Mouse (Mus musculus) G1E (cell line): Measurements from ENCODE around the gene Lhx4. TPM values are rescaled to one million over a fixed set of nuclear protein-coding genes. Genes with fewer than 3 reads are reported as not detected.

ENCODE experiments used
- ATAC-seq: 2 replicates; pipeline ENCODE4 v1.8.0; 2016; ENCODE audit warnings: mild to moderate bottlenecking; ENCODE audit not compliant: insufficient number of reproducible peaks, poor library complexity, low FRiP score, severe bottlenecking; ENCODE audit errors: extremely low read depth
- DNase-seq: peaks from one replicate; pipeline ENCODE4 v3.0.0; 2012; ENCODE audit warnings: low spot score
- H3K27me3 ChIP-seq: 2 replicates; pipeline ENCODE4 v1.6.1; 2012; ENCODE audit warnings: mild to moderate bottlenecking, low read length, inconsistent platforms; ENCODE audit not compliant: insufficient read depth
- H3K36me3 ChIP-seq: replicated peaks from 2 replicates; pipeline ENCODE3; 2012; ENCODE audit warnings: mild to moderate bottlenecking, inconsistent platforms
- H3K4me1 ChIP-seq: 2 replicates; pipeline ENCODE4 v1.6.1; 2012; ENCODE audit warnings: low read depth, low read length, inconsistent platforms, mixed read lengths; ENCODE audit not compliant: insufficient read depth
- H3K4me3 ChIP-seq: 2 replicates; pipeline ENCODE4 v1.5.1; 2012; ENCODE audit warnings: low read depth, mild to moderate bottlenecking, inconsistent platforms, low read length, moderate library complexity, mixed read lengths
- H3K9me3 ChIP-seq: replicated peaks from 2 replicates; pipeline ENCODE4 v1.6.1; 2012; ENCODE audit warnings: inconsistent platforms
- CTCF ChIP-seq: IDR thresholded peaks from 2 replicates; pipeline ENCODE4 v1.5.1; 2012; ENCODE audit warnings: low read depth, low read length, inconsistent platforms, mixed read lengths
- GATA1 ChIP-seq: IDR thresholded peaks from 2 replicates; pipeline ENCODE4 v1.6.1; 2012; ENCODE audit warnings: borderline replicate concordance, low read length, inconsistent platforms, mixed read lengths
- GATA2 ChIP-seq: IDR thresholded peaks from 2 replicates; pipeline ENCODE4 v1.6.1; 2012; ENCODE audit warnings: low read depth, low read length, inconsistent platforms, borderline replicate concordance
- POLR2AphosphoS5 ChIP-seq: IDR thresholded peaks from 2 replicates; pipeline ENCODE4 v1.6.1; 2012; ENCODE audit warnings: low read depth, low read length, inconsistent platforms; ENCODE audit not compliant: insufficient replicate concordance
- TAL1 ChIP-seq: conservative IDR thresholded peaks from 2 replicates; pipeline ENCODE4 v1.6.1; 2012; ENCODE audit warnings: low read depth, low read length, inconsistent platforms, mixed read lengths
- polyA plus RNA-seq: library from polyadenylated mRNA; stranded (reverse); fragments of >175 nt; gene quantifications from 2 replicates; pipeline ENCODE4 v1.2.3, GENCODE M21; 2012
- total RNA-seq, 2 experiments: library from RNA; stranded (forward) in 1 of 2; stranded (reverse) in 1 of 2; fragments of 200-1000 nt in 1 of 2; fragments of >200 nt in 1 of 2; fragmentation: Nextera tagmentation in 1 of 2; gene quantifications; 2 replicates each; pipeline ENCODE4 v1.2.3; 2014 to 2017

The Lhx4 gene
- total and polyA plus RNA-seq, 3 experiments: 0.11 TPM; not detected in 2

GRCm38 (mm10) chr1:155777641-155778625 is 26.4 kb upstream of the Lhx4 start:
- Histone ChIP-seq H3K36me3 (no peaks in the 10 kb centered on the region), H3K4me3 (no peak overlapping the region), H3K4me1 (no peaks in the 10 kb centered on the region), H3K27me3 (peaks cover 6% of the 10 kb centered on the region; the same call in 1 of the 2 replicates), H3K9me3 (no peaks in the 10 kb centered on the region)
- DNase-seq (no peak), ATAC-seq (no peak)
- TF ChIP-seq POLR2AphosphoS5 (no peak), GATA1 (no peak), CTCF (no peak), TAL1 (no peak), GATA2 (no peak)

GRCm38 (mm10) chr1:155759167-155759566 is 7.7 kb upstream of the Lhx4 start:
- no peak for TF ChIP-seq POLR2AphosphoS5
- TF ChIP-seq CTCF: no peak
- no peak for TF ChIP-seq GATA2
- TF ChIP-seq GATA1: no peak
- TF ChIP-seq TAL1: no peak
- DNase-seq (no peak), ATAC-seq (no peak)
- no peak overlapping the region for H3K4me3 ChIP-seq
- H3K27me3 ChIP-seq: peaks cover 2% of the 10 kb centered on the region
- no peaks in the 10 kb centered on the region for H3K4me1 ChIP-seq
- H3K9me3 ChIP-seq: no peaks in the 10 kb centered on the region
- no peaks in the 10 kb centered on the region for H3K36me3 ChIP-seq

GRCm38 (mm10) chr1:155758711-155759110 is 7.2 kb upstream of the Lhx4 start:
- TF ChIP-seq TAL1 (no peak), GATA2 (no peak), POLR2AphosphoS5 (no peak), GATA1 (no peak), CTCF (no peak)
- Histone ChIP-seq H3K27me3 (peaks cover 5% of the 10 kb centered on the region), H3K4me3 (no peak overlapping the region), H3K9me3 (no peaks in the 10 kb centered on the region), H3K4me1 (no peaks in the 10 kb centered on the region), H3K36me3 (no peaks in the 10 kb centered on the region)
- no peak for ATAC-seq
- no peak for DNase-seq

- ATAC-seq: no peak
- no peak for DNase-seq
- no peaks in the 10 kb centered on the region for H3K9me3 ChIP-seq
- no peak overlapping the region for H3K4me3 ChIP-seq
- H3K36me3 ChIP-seq: no peaks in the 10 kb centered on the region
- H3K4me1 ChIP-seq: no peaks in the 10 kb centered on the region
- H3K27me3 ChIP-seq: peaks cover 10% of the 10 kb centered on the region
- no peak for TF ChIP-seq CTCF
- no peak for TF ChIP-seq POLR2AphosphoS5
- no peak for TF ChIP-seq GATA1
- TF ChIP-seq GATA2: no peak
- no peak for TF ChIP-seq TAL1
Observed at GRCm38 (mm10) chr1:155757621-155758020, 6.1 kb upstream of the Lhx4 start.

GRCm38 (mm10) chr1:155753411-155753810 is 1.9 kb upstream of the Lhx4 start:
- TF ChIP-seq TAL1: no peak
- H3K4me1 ChIP-seq: no peaks in the 10 kb centered on the region
- ATAC-seq (no peak), DNase-seq (no peak)
- no peak overlapping the region for H3K4me3 ChIP-seq
- H3K36me3 ChIP-seq: no peaks in the 10 kb centered on the region
- peaks cover 26% of the 10 kb centered on the region for H3K27me3 ChIP-seq
- H3K9me3 ChIP-seq: no peaks in the 10 kb centered on the region

GRCm38 (mm10) chr1:155750517-155751178 is 836 bp downstream of the Lhx4 start:
- TF ChIP-seq TAL1: no peak
- TF ChIP-seq GATA1: no peak
- no peaks in the 10 kb centered on the region for H3K4me1 ChIP-seq
- no peak overlapping the region for H3K4me3 ChIP-seq
- no peak for ATAC-seq
- H3K9me3 ChIP-seq: no peaks in the 10 kb centered on the region
- no peaks in the 10 kb centered on the region for H3K36me3 ChIP-seq
- peaks cover 38% of the 10 kb centered on the region for H3K27me3 ChIP-seq
- no peak for DNase-seq
